20 mouse cellular contexts compared by ENCODE assay signal in genomic region chr1:86225195-86225594, GRCm38 (mm10).
DNase-seq lines count a peak whose midpoint lies in the region; ATAC-seq lines count a peak whose summit lies in the region.
"Had no signal": no experiment of that assay in that cellular context is flagged by ENCODE, and none has a peak within 500 bp of the region (broad histone marks: within the 10 kb centered on the region; RNA-seq: fewer than 3 reads in every experiment).

No protein-coding gene starts in this region.

- H3K27ac ChIP-seq in limb, embryonic 10.5 days, result no peak overlapping the region
- H3K27ac ChIP-seq: embryonic facial prominence, embryonic 10.5 days; neural tube, embryonic 12.5 days had no signal

- H3K27me3 ChIP-seq in limb, embryonic 10.5 days (ENCODE audit: low read depth, poor library complexity, severe bottlenecking), result no peaks in the 10 kb centered on the region
- H3K27me3 ChIP-seq: heart, embryonic 12.5 days; neural tube, embryonic 12.5 days had no signal

- H3K4me1 ChIP-seq in limb, embryonic 10.5 days, result no peaks in the 10 kb centered on the region
- H3K4me1 ChIP-seq: embryonic facial prominence, embryonic 10.5 days; heart, embryonic 12.5 days; neural tube, embryonic 12.5 days had no signal

- H3K9me3 ChIP-seq in limb, embryonic 10.5 days (replicated peaks), result no peaks in the 10 kb centered on the region
- H3K9me3 ChIP-seq: embryonic facial prominence, embryonic 10.5 days; heart, embryonic 12.5 days; neural tube, embryonic 12.5 days had no signal

- 84% methylated on average over 6 of the region's 6 CpGs for WGBS in limb, embryonic 10.5 days

- ATAC-seq in frontal cortex, adult (ENCODE audit: low TSS enrichment), result peak; percentile 70
- ATAC-seq: inflammation-experienced regulatory T-cells, adult 6 months had no signal

- no peaks in the 10 kb centered on the region for H3K36me3 ChIP-seq in limb, embryonic 10.5 days
- H3K36me3 ChIP-seq: heart, embryonic 12.5 days had no signal

- no peak for DNase-seq in frontal cortex, postnatal 14 days (ENCODE audit: low spot score in 2 of 2)
- peak; percentile 35 for DNase-seq in right cerebral cortex, adult 18-20 months
- DNase-seq in right cerebral cortex, postnatal 25 days, result no peak
- DNase-seq in mesoderm, embryonic 11.5 days (ENCODE audit: low read depth, low spot score), result peak; percentile 27
- no peak for DNase-seq in limb, embryonic 10.5 days (ENCODE audit: low spot score)
- no peak for DNase-seq in ovary, adult 18-20 months (ENCODE audit: low spot score)
- DNase-seq: adrenal gland, adult 2 months; cerebellum, adult 9-10 months; gastrocnemius, postnatal 14 days; heart, postnatal 36 days; kidney, adult 9 months; kidney, postnatal 4 days; spleen, adult 18-20 months; thymus, postnatal 4 days had no signal

- no peak overlapping the region for H3K4me3 ChIP-seq in limb, embryonic 10.5 days
- H3K4me3 ChIP-seq: embryonic facial prominence, embryonic 10.5 days; erythroblast, embryonic 14.5 days; heart, embryonic 12.5 days; neural tube, embryonic 12.5 days had no signal

Comparison
In these comparisons a context has a peak if more than half of its experiments do, and no peak if none do; other contexts are left out.
1. DNase-seq: peak in right cerebral cortex, adult 18-20 months (single experiment) and mesoderm, embryonic 11.5 days (single experiment); none in frontal cortex, postnatal 14 days (0 of 2), right cerebral cortex, postnatal 25 days (single experiment), limb, embryonic 10.5 days (single experiment) and ovary, adult 18-20 months (single experiment).